ENCODE assay signal across 8 mouse cellular contexts in the genomic region with DNA sequence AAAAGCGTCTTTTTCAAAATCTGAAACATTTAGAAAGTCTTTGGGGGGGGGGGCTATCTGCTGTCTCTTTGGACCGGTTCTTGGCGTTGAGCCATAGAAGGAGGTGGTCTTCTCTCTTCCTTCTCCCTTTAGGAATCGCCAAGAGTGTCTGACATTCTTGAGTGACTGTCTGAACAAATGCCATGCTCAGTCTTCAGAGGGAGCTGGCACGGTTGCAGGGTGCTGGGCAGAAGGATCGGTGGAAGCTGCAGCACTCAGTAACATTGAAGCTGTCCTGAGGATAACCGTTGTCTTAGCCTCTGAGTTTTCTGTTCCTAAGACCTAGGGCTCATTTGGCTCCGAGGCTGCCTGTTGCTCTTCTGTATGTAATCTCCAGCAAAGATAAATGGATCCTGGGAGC. TPM values are rescaled to one million over a fixed set of nuclear protein-coding genes. Genes with fewer than 3 reads are reported as not detected.
A peak's percentile ranks its signal among the peaks of the same experiment; 100 is the strongest.
DNase-seq lines count a peak whose midpoint lies in the region; ATAC-seq and TF ChIP-seq lines count a peak whose summit lies in the region.
"Had no signal": no experiment of that assay in that cellular context is flagged by ENCODE, and none has a peak within 500 bp of the region (broad histone marks: within the 10 kb centered on the region; RNA-seq: fewer than 3 reads in every experiment).

No protein-coding gene starts in this region.

- WGBS in heart, embryonic 10.5 days, result 39% methylated on average over 8 of the region's 8 CpGs
- 30% methylated on average over 8 of the region's 8 CpGs for WGBS in lung, embryonic 16.5 days
- 44% methylated on average over 8 of the region's 8 CpGs for WGBS in lung, adult 2 months
- WGBS in embryonic facial prominence, embryonic 15.5 days, result 55% methylated on average over 8 of the region's 8 CpGs
- WGBS in midbrain, postnatal 0 days, result 60% methylated on average over 8 of the region's 8 CpGs

- peak overlapping the region; percentile 94 for H3K4me3 ChIP-seq in heart, embryonic 10.5 days
- H3K4me3 ChIP-seq in lung, embryonic 16.5 days (ENCODE audit: low read length), result no peak overlapping the region
- no peak overlapping the region for H3K4me3 ChIP-seq in lung, adult 2 months (replicated peaks; ENCODE audit: extremely low read depth, low read depth, low read length)
- H3K4me3 ChIP-seq in embryonic facial prominence, embryonic 15.5 days (replicated peaks), result no peak overlapping the region
- no peak overlapping the region for H3K4me3 ChIP-seq in midbrain, postnatal 0 days (ENCODE audit: low read depth, low read length)

- no peaks in the 10 kb centered on the region for H3K9me3 ChIP-seq in heart, embryonic 10.5 days
- no peaks in the 10 kb centered on the region for H3K9me3 ChIP-seq in lung, embryonic 16.5 days (ENCODE audit: control insufficient read depth, low read length)
- H3K9me3 ChIP-seq in embryonic facial prominence, embryonic 15.5 days (replicated peaks), result no peaks in the 10 kb centered on the region
- H3K9me3 ChIP-seq in midbrain, postnatal 0 days (ENCODE audit: low read length), result no peaks in the 10 kb centered on the region

- no peak overlapping the region; the same call in 1 of the 2 replicates for H3K9ac ChIP-seq in lung, embryonic 16.5 days (ENCODE audit: low read length)
- H3K9ac ChIP-seq in embryonic facial prominence, embryonic 15.5 days, result no peak overlapping the region
- H3K9ac ChIP-seq in midbrain, postnatal 0 days (replicated peaks; ENCODE audit: low read length, poor library complexity, severe bottlenecking), result no peak overlapping the region

- peaks cover 66% of the 10 kb centered on the region for H3K4me1 ChIP-seq in heart, embryonic 10.5 days
- peaks cover 49% of the 10 kb centered on the region for H3K4me1 ChIP-seq in lung, embryonic 16.5 days (replicated peaks; ENCODE audit: control insufficient read depth, insufficient read depth, low read length)
- H3K4me1 ChIP-seq in lung, adult 2 months (ENCODE audit: control insufficient read depth, insufficient read depth, low read length), result peaks cover 16% of the 10 kb centered on the region
- H3K4me1 ChIP-seq in embryonic facial prominence, embryonic 15.5 days, result peaks cover 53% of the 10 kb centered on the region
- H3K4me1 ChIP-seq in midbrain, postnatal 0 days (ENCODE audit: insufficient read depth, low read length), result 0 out of 2 replicates have a peak, but pooled peaks cover 3% of the 10 kb centered on the region

- intact Hi-C loops in heart, postnatal 25 days (cut with DNase I), result no loop called here

- no peak for TF ChIP-seq POLR2A in lung, adult 2 months (IDR thresholded peaks at IDR 0.05; ENCODE audit: borderline replicate concordance, extremely low read depth, low read depth, low read length)

- no peaks in the 10 kb centered on the region for H3K27me3 ChIP-seq in heart, embryonic 10.5 days (ENCODE audit: insufficient read depth, poor library complexity, severe bottlenecking)
- no peaks in the 10 kb centered on the region for H3K27me3 ChIP-seq in lung, embryonic 16.5 days (ENCODE audit: control insufficient read depth, insufficient read depth, low read depth, low read length)
- no peaks in the 10 kb centered on the region for H3K27me3 ChIP-seq in embryonic facial prominence, embryonic 15.5 days
- H3K27me3 ChIP-seq in midbrain, postnatal 0 days (ENCODE audit: insufficient read depth, low read length), result no peaks in the 10 kb centered on the region

- TF ChIP-seq CTCF in lung, adult 2 months (IDR thresholded peaks at IDR 0.05; ENCODE audit: insufficient read depth, low read length), result no peak
- TF ChIP-seq CTCF in midbrain, postnatal 0 days (IDR thresholded peaks at IDR 0.05), result no peak

- H3K36me3 ChIP-seq in heart, embryonic 10.5 days, result peaks cover 10% of the 10 kb centered on the region
- no peaks in the 10 kb centered on the region for H3K36me3 ChIP-seq in lung, embryonic 16.5 days (ENCODE audit: control insufficient read depth, insufficient read depth, low read length)
- H3K36me3 ChIP-seq in embryonic facial prominence, embryonic 15.5 days, result no peaks in the 10 kb centered on the region
- 0 out of 2 replicates have a peak, but pooled peaks cover 2% of the 10 kb centered on the region for H3K36me3 ChIP-seq in midbrain, postnatal 0 days (ENCODE audit: insufficient read depth, low read length)

- peak overlapping the region; percentile 27; the same call in 1 of the 2 replicates for H3K4me2 ChIP-seq in lung, embryonic 16.5 days (ENCODE audit: low read depth, low read length)
- H3K4me2 ChIP-seq in embryonic facial prominence, embryonic 15.5 days (replicated peaks), result peak overlapping the region; percentile 0; the same call in 1 of the 2 replicates
- peak overlapping the region; percentile 4; the same call in 1 of the 2 replicates for H3K4me2 ChIP-seq in midbrain, postnatal 0 days (ENCODE audit: low read depth, low read length, poor library complexity, severe bottlenecking)

- H3K27ac ChIP-seq in heart, embryonic 10.5 days, result peak overlapping the region; percentile 98
- H3K27ac ChIP-seq in lung, embryonic 16.5 days (ENCODE audit: low read length), result 0 out of 2 replicates have a peak overlapping the region, but pooled peaks have one; percentile 32
- no peak overlapping the region for H3K27ac ChIP-seq in embryonic facial prominence, embryonic 15.5 days (replicated peaks)
- no peak overlapping the region for H3K27ac ChIP-seq in midbrain, postnatal 0 days (ENCODE audit: low read depth, low read length)

- no peak for ATAC-seq in lung, embryonic 16.5 days (ENCODE audit: low read depth)
- no peak for ATAC-seq in embryonic facial prominence, embryonic 15.5 days (ENCODE audit: insufficient number of reproducible peaks, low FRiP score, low TSS enrichment, low read depth)
- no peak for ATAC-seq in midbrain, postnatal 0 days (ENCODE audit: low FRiP score)
- ATAC-seq: inflammation-experienced regulatory T-cells, adult 6 months had no signal

- DNase-seq in heart, embryonic 10.5 days (ENCODE audit: low spot score), result no peak
- no peak for DNase-seq in heart, postnatal 25 days (ENCODE audit: low spot score)
- no peak for DNase-seq in lung, adult 2 months
- no peak for DNase-seq in midbrain, postnatal 0 days (ENCODE audit: low spot score)
- no peak for DNase-seq in kidney, adult 11 months

RNA-seq across cellular contexts. Expression of gene Mmd, which starts 3.1 kb away (rescaled TPM):
- polyA plus RNA-seq in heart, embryonic 10.5 days (2016; fragmentation: Nextera tagmentation; extraction: Ambion mirVana), result 75.3 and 121 TPM in 2 replicates
- 10 to 100 TPM; 32.3 to 34.8 TPM for total RNA-seq in heart, postnatal 25 days (2021)
- 40.5 and 46.2 TPM in 2 replicates for polyA plus RNA-seq in lung, embryonic 16.5 days (2015; fragmentation: Nextera tagmentation; extraction: Ambion mirVana)
- polyA plus RNA-seq in lung, adult 2 months (2012; rRNA removed), result 29.4 and 37.9 TPM in 2 replicates
- 41.6 and 42.0 TPM in 2 replicates for polyA plus RNA-seq in embryonic facial prominence, embryonic 15.5 days (2015; fragmentation: Nextera tagmentation; extraction: Ambion mirVana)
- total RNA-seq in midbrain, postnatal 0 days (2014; rRNA removed), result 220 and 223 TPM in 2 replicates
- polyA plus RNA-seq in midbrain, postnatal 0 days (2015; fragmentation: Nextera tagmentation; extraction: Ambion mirVana), result 125 and 130 TPM in 2 replicates

Comparison
In these comparisons a context has a peak if more than half of its experiments do, and no peak if none do; other contexts are left out.
1. H3K27ac ChIP-seq: peak in heart, embryonic 10.5 days (single experiment) and lung, embryonic 16.5 days (single experiment); none in embryonic facial prominence, embryonic 15.5 days (single experiment) and midbrain, postnatal 0 days (single experiment).
2. Peak in every context shown above with its lines, with median percentiles within 50 percentile points of each other: H3K4me2 ChIP-seq.